Mouse (Mus musculus): ENCODE measurements around the gene Med31.
"Not testable (repeated sequence)": the region's sequence is repeated elsewhere in the genome, so short reads cannot be mapped to it uniquely, and the experiment has no call there.

Gene Med31

GRCm38 (mm10) chr11:72174721-72175120, 40.7 kb downstream of the Med31 start:
- H3K27me3 ChIP-seq (ENCODE audit: control insufficient read depth, insufficient read depth, low read length, poor library complexity, severe bottlenecking), result no peaks in the 10 kb centered on the region
- no peak for DNase-seq (ENCODE audit: low read depth, low spot score)
- peaks cover 9% of the 10 kb centered on the region for H3K36me3 ChIP-seq (ENCODE audit: control insufficient read depth, insufficient read depth, low read length, poor library complexity, severe bottlenecking)

DNA sequence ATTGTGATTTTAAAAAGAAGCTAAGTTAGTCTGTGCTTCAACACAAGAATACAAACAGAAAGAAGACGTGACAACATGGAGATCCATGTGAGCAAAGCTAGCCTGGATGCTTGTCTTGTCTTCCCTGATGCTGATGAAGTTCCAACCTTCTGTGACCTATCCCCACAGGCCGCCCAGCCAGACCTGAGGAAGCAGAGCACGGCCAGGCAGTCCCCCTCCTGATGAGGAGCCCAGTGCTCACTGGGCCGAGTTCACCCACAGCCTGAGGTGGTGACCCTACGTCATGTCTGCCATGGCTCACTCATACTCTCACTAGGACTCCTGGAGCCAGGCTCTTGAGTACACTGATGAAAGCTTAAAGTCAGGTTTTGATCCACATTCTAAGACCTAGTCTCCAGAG, 41.9 kb downstream of the Med31 start:
- H3K36me3 ChIP-seq (ENCODE audit: control insufficient read depth, insufficient read depth, low read length, poor library complexity, severe bottlenecking), result peaks cover 9% of the 10 kb centered on the region
- DNase-seq (ENCODE audit: low read depth, low spot score), result no peak
- no peaks in the 10 kb centered on the region for H3K27me3 ChIP-seq (ENCODE audit: control insufficient read depth, insufficient read depth, low read length, poor library complexity, severe bottlenecking)

DNA sequence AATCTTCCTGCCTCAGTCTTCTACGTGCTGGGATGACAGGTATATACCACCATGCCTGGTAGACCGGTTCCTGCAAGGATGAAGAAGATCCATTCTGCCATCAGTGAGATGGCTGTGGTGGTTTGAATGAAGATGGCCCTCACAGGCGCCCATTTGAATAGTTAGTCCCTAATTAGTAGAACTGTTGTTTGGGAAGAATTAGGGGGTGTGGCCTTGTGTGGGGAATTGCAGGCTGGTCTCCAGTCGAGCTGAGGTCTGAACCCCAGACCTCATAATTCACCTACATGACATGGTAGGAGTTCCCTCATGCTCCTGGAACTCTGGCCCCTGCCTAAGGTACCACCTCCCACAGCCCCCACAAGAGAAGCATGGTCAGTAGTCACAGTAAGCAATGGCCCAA, 43.5 kb downstream of the Med31 start:
- H3K36me3 ChIP-seq (ENCODE audit: control insufficient read depth, insufficient read depth, low read length, poor library complexity, severe bottlenecking); DNase-seq (ENCODE audit: low read depth, low spot score); H3K27me3 ChIP-seq (ENCODE audit: control insufficient read depth, insufficient read depth, low read length, poor library complexity, severe bottlenecking): not testable (repeated sequence)

DNA sequence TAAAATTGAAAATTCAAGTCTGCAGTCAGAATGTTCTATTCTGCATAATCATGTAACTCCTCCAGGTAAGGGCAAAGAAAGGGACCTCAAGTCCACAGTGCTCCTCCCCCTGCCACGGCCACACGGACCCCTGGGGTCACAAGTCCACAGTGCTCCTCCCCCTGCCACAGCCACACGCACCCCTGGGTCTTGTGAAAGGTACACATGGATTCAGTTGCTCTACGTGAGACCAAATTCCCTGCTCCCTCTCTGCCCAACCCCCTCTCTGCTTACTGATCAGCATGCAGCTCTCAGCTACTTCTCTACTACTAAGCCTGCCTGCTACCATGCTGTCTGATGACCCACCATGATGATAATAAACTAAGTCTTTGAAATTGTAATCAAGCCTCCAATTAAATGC, 45.5 kb downstream of the Med31 start:
- no peak for DNase-seq (ENCODE audit: low read depth, low spot score)
- no peaks in the 10 kb centered on the region for H3K27me3 ChIP-seq (ENCODE audit: control insufficient read depth, insufficient read depth, low read length, poor library complexity, severe bottlenecking)
- peaks cover 6% of the 10 kb centered on the region; the same call in 1 of the 2 replicates for H3K36me3 ChIP-seq (ENCODE audit: control insufficient read depth, insufficient read depth, low read length, poor library complexity, severe bottlenecking)

DNA sequence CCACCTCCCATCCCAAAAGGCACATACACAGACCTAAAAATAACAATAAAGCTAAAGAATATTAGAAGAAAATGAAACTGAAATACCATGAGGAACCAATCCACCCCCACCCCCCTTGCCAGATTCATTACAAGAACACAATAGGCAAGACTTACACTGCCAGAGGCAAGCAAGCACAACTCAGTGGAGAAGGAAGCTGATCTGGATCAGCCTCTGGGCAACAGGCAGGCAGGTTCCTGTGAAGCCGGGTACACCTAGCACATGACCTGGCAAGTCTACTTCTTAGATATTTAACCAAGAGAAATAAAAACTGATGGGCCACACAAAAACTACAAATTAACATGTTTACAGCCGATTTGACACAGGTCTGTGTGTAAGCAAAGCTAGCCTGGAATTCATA, 52.2 kb downstream of the Med31 start:
- H3K27me3 ChIP-seq (ENCODE audit: control insufficient read depth, insufficient read depth, low read length, poor library complexity, severe bottlenecking), result no peaks in the 10 kb centered on the region
- no peak for DNase-seq (ENCODE audit: low read depth, low spot score)
- peaks cover 8% of the 10 kb centered on the region for H3K36me3 ChIP-seq (ENCODE audit: control insufficient read depth, insufficient read depth, low read length, poor library complexity, severe bottlenecking)

All from splenic B cell, adult 2 months (primary cell).